Mouse (Mus musculus) olfactory bulb, adult 2 months (tissue): ENCODE data around the gene Ppp1r14a. TPM values are rescaled to one million over a fixed set of nuclear protein-coding genes. Genes with fewer than 3 reads are reported as not detected.
A peak's percentile ranks its signal among the peaks of the same experiment; 100 is the strongest.

ENCODE experiments used
- H3K27ac ChIP-seq: fragments of 200-500 bp; 2 replicates; pipeline ENCODE4 v1.5.1; 2012; ENCODE audit warnings: low read depth, low read length; ENCODE audit not compliant: insufficient read depth
- H3K4me1 ChIP-seq: fragments of 200-500 bp; 2 replicates; pipeline ENCODE4 v1.6.1; 2012; ENCODE audit warnings: low read length; ENCODE audit not compliant: control insufficient read depth, insufficient read depth
- H3K4me3 ChIP-seq: fragments of 200-500 bp; 2 replicates; pipeline ENCODE4 v1.5.1; 2012; ENCODE audit warnings: mild to moderate bottlenecking, low read depth, low read length, moderate library complexity; ENCODE audit not compliant: insufficient read depth
- CTCF ChIP-seq: fragments of 200-500 bp; IDR thresholded peaks from 2 replicates; pipeline ENCODE4 v1.5.1; 2012; ENCODE audit warnings: low read depth, mild to moderate bottlenecking, low read length, moderate library complexity; ENCODE audit not compliant: insufficient read depth
- POLR2A ChIP-seq: fragments of 200-500 bp; IDR thresholded peaks from 2 replicates; pipeline ENCODE4 v1.6.1; 2012; ENCODE audit warnings: mild to moderate bottlenecking, low read depth, low read length, moderate library complexity; ENCODE audit not compliant: insufficient read depth
- WGBS: fragments of 180-500 bp; shearing (Covaris S2); methylation state at CpG from one replicate; pipeline ENCODE4 v1.1.7; 2018; 5-methylcytosine and 5-hydroxymethylcytosine counted together
- polyA plus RNA-seq: library from polyadenylated mRNA; stranded (reverse); fragments of >200 nt; gene quantifications from 2 replicates; pipeline ENCODE4 v1.2.4, GENCODE M21; 2012; ENCODE audit warnings: low replicate concordance; ENCODE audit not compliant: missing spikeins, insufficient read depth, insufficient read length

Ppp1r14a gene
- not detected in 2 replicates for polyA plus RNA-seq

DNA sequence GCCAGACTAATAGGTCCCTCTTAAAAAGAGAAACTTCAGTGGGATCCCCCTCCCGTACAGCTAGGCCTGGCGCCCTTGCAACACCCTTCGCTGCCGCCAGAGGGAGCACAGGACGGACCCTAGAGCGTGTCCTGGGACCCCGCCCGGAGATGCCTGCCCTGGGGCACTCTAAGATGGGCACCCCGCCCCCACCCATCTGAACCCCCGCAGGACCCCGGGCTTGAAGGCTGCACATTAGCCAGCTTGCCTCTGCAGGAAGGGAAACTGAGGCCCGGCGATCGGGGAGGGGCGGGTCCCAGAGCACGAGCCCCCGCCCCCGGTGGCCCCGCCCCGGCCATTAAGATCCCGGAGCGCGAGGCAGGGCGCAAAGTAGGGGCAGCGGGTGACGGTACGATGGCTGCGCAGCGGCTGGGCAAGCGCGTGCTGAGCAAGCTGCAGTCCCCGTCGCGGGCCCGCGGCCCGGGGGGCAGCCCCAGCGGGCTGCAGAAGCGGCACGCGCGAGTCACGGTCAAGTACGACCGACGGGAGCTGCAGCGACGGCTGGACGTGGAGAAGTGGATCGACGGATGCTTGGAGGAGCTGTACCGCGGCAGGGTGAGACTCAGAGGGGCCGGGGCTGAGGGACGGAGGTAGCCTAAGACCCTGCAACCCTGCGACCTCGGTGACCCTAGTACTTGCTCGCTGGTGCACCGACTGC is at the start of gene Ppp1r14a:
TSS of gene Ppp1r14a (plus strand) at position 367 of the 697 bp plus-strand sequence.
- Histone ChIP-seq H3K27ac (no peak within 1 kb of the TSS), H3K4me1 (peaks cover 12% of the 10 kb centered on the region), H3K4me3 (peak within 1 kb of the TSS; percentile 45)
- no peak for TF ChIP-seq POLR2A
- TF ChIP-seq CTCF, result peak; percentile 75
- 3% methylated on average over 59 of the region's 59 CpGs for WGBS

GRCm38 (mm10) chr7:29244732-29245416 is 44.2 kb upstream of the Ppp1r14a start:
- H3K4me3 ChIP-seq, result no peak overlapping the region
- no peak overlapping the region for H3K27ac ChIP-seq
- TF ChIP-seq CTCF (no peak), POLR2A (no peak)
- WGBS, result 88% methylated on average over 7 of the region's 7 CpGs
- peaks cover 8% of the 10 kb centered on the region; the same call in 1 of the 2 replicates for H3K4me1 ChIP-seq

- WGBS, result 70% methylated on average over 5 of the region's 5 CpGs
- no peak overlapping the region for H3K27ac ChIP-seq
- H3K4me3 ChIP-seq, result no peak overlapping the region
- peaks cover 8% of the 10 kb centered on the region; the same call in 1 of the 2 replicates for H3K4me1 ChIP-seq
- TF ChIP-seq CTCF, result no peak
- no peak for TF ChIP-seq POLR2A
Measured at GRCm38 (mm10) chr7:29246015-29246414, 43.1 kb upstream of the Ppp1r14a start.

GRCm38 (mm10) chr7:29246619-29247313 is 42.3 kb upstream of the Ppp1r14a start:
- Histone ChIP-seq H3K4me3 (no peak overlapping the region), H3K4me1 (peaks cover 8% of the 10 kb centered on the region; the same call in 1 of the 2 replicates), H3K27ac (no peak overlapping the region)
- WGBS, result 88% methylated on average over 21 of the region's 21 CpGs
- TF ChIP-seq POLR2A (no peak), CTCF (no peak)

DNA sequence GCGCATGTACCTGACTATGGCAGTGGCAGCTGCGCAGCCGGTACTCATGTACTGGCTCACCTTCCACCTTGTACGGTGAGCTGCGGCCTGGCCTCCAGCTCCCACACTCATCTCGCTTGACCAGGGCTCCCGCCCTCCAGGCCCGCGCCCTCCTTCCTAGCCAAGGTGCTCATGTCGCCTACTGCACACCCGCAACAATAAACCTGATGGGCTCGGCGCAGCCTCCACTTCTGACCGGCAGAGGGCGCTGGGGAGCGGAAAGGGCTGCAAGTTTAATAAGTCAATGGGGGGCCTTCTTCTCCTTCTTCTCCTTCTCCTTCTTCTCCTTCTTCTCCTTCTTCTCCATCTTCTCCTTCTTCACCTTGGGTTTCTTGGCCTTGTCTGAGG is 41.8 kb upstream of the Ppp1r14a start:
- Histone ChIP-seq H3K4me1 (peaks cover 8% of the 10 kb centered on the region; the same call in 1 of the 2 replicates), H3K4me3 (no peak overlapping the region), H3K27ac (no peak overlapping the region)
- 35% methylated on average over 16 of the region's 16 CpGs for whole genome bisulfite sequencing
- TF ChIP-seq POLR2A, result no peak
- TF ChIP-seq CTCF, result peak; percentile 73

DNA sequence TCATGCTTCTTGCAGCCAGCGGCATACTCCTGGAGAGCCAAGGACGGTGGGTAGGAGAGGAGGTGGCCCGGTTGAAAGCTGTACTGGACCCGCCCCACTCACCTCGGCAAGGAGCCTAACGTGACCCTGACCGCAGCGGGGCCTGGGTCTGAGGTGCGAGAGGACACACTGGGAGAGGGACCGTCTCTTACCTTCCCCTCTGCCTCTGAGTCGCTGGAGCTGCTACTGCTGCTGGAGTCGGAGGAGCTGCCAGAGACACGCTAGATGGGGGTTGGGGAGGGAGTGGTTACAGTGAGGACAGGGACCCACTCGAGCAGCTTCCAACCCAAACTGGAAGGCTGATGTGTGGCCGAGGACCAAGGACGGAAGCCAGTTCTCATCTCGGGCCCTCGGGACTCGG is 41.4 kb upstream of the Ppp1r14a start:
- TF ChIP-seq POLR2A, result no peak
- TF ChIP-seq CTCF, result no peak
- Histone ChIP-seq H3K4me3 (no peak overlapping the region), H3K27ac (no peak overlapping the region), H3K4me1 (peaks cover 8% of the 10 kb centered on the region; the same call in 1 of the 2 replicates)
- 34% methylated on average over 19 of the region's 19 CpGs for WGBS

DNA sequence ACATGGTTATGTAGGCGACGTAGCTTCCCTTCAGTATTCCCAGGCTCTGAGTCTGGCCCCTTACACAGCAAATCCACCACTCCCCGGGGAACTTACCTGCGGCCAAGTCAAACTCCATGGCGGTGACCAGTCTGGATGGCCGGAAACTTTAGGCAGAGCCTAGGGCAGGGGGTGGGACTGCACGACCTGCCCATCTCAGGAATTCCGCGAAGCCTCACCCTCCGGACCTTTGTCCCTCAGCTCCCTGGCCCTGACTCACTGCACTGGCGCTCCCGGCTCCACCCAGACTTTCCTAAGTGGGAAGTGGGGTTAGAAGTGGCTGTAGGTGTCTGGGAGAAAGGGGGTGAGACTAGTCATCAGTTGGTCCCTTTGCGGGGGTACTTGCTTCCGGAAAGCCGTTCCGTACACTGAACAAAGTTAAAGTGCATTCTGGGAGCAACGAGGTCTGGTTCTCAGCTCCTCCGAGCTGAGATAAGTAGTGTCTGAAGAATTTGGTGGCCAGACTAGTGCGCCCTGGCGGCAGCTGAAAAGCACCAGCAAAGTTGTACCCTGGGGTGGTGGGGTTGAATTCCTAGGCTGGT is 40.8 kb upstream of the Ppp1r14a start, which contains the start of gene 2200002D01Rik:
TSS of gene 2200002D01Rik (minus strand) at position 206 of the 581 bp plus-strand sequence.
- H3K4me3 ChIP-seq, result no peak within 1 kb of the TSS; the same call in 1 of the 2 replicates
- WGBS, result 44% methylated on average over 20 of the region's 20 CpGs
- TF ChIP-seq CTCF (no peak), POLR2A (no peak)
- H3K4me1 ChIP-seq, result peaks cover 8% of the 10 kb centered on the region; the same call in 1 of the 2 replicates
- H3K27ac ChIP-seq, result no peak within 1 kb of the TSS

DNA sequence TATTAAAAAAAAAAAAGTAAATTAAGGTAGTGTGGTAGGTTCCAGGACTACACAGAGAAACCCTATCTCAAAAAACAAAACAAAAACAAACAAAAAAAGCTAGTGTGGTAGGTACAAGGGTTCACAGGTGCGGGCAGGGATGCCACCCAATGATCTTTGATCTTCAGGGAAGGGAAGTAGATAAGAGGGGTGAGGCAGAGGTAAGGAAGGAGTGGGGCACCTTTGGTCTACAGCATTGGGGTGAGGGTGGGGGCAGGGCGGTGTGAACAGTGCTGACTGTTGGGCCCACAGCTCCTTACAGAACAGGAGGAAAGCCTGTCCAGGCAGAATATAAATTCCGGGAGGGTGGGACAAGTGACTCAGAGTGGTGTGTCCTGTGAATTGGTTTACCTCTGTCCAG is 37.9 kb upstream of the Ppp1r14a start:
- WGBS, result 86% methylated on average over 3 of the region's 3 CpGs
- TF ChIP-seq POLR2A (no peak), CTCF (no peak)

More for the DNA sequence above, 37.9 kb upstream of the Ppp1r14a start:
- H3K4me3 ChIP-seq, result no peak overlapping the region
- peaks cover 8% of the 10 kb centered on the region; the same call in 1 of the 2 replicates for H3K4me1 ChIP-seq
- no peak overlapping the region for H3K27ac ChIP-seq
